Mouse (Mus musculus) heart, embryonic 11.5 days (tissue): Measurements from ENCODE around the gene Thsd7b. TPM values are rescaled to one million over a fixed set of nuclear protein-coding genes. Genes with fewer than 3 reads are reported as not detected.

Source experiments
- ATAC-seq: fragments of 200-750 bp; cut with Nextera tagmentation; replicated peaks from 2 replicates; pipeline ENCODE4 v1.8.0; 2017; ENCODE audit warnings: moderate library complexity; ENCODE audit not compliant: insufficient number of reproducible peaks, low FRiP score, low TSS enrichment
- H3K27ac ChIP-seq: fragments of 300-500 bp; sonication (generic); 2 replicates; pipeline ENCODE4 v1.5.1; 2014; ENCODE audit warnings: mild to moderate bottlenecking, low read depth, low read length
- H3K27me3 ChIP-seq: fragments of 300-500 bp; sonication (generic); 2 replicates; pipeline ENCODE4 v1.6.1; 2014; ENCODE audit warnings: mild to moderate bottlenecking, low read length, mixed read lengths; ENCODE audit not compliant: control insufficient read depth, insufficient read depth
- H3K36me3 ChIP-seq: fragments of 300-500 bp; sonication (generic); 2 replicates; pipeline ENCODE4 v1.6.1; 2014; ENCODE audit warnings: mild to moderate bottlenecking, low read length, moderate library complexity, mixed read lengths; ENCODE audit not compliant: control insufficient read depth, insufficient read depth
- H3K4me1 ChIP-seq: fragments of 300-500 bp; sonication (generic); 2 replicates; pipeline ENCODE4 v1.6.1; 2014; ENCODE audit warnings: low read length; ENCODE audit not compliant: control insufficient read depth, insufficient read depth
- H3K4me2 ChIP-seq: fragments of 300-500 bp; sonication (generic); 2 replicates; pipeline ENCODE4 v1.6.1; 2014; ENCODE audit warnings: mild to moderate bottlenecking, moderate library complexity
- H3K4me3 ChIP-seq: fragments of 300-500 bp; sonication (generic); 2 replicates; pipeline ENCODE4 v1.5.1; 2014; ENCODE audit warnings: low read depth, low read length
- H3K9ac ChIP-seq: fragments of 300-500 bp; sonication (generic); 2 replicates; pipeline ENCODE4 v1.6.1; 2014; ENCODE audit warnings: mild to moderate bottlenecking, low read depth, low read length, moderate library complexity
- H3K9me3 ChIP-seq: fragments of 300-500 bp; sonication (generic); replicated peaks from 2 replicates; pipeline ENCODE4 v1.6.1; 2016; ENCODE audit warnings: low read length; ENCODE audit not compliant: control insufficient read depth
- WGBS: fragments of 180-500 bp; shearing (Covaris S2); extraction: QIAGEN DNeasy Blood & Tissue Kit; methylation state at CpG from one replicate; pipeline ENCODE4 v1.1.7; 2014; ENCODE audit not compliant: insufficient replicate concordance; 5-methylcytosine and 5-hydroxymethylcytosine counted together
- polyA plus RNA-seq: library from polyadenylated mRNA; unstranded; fragments of >200 nt; fragmentation: Nextera tagmentation; extraction: Ambion mirVana; gene quantifications from 2 replicates; pipeline ENCODE4 v1.2.1, GENCODE M21; 2014

Gene Thsd7b
- polyA plus RNA-seq, 1 experiment from 2014 or later: 1.8 TPM

DNA sequence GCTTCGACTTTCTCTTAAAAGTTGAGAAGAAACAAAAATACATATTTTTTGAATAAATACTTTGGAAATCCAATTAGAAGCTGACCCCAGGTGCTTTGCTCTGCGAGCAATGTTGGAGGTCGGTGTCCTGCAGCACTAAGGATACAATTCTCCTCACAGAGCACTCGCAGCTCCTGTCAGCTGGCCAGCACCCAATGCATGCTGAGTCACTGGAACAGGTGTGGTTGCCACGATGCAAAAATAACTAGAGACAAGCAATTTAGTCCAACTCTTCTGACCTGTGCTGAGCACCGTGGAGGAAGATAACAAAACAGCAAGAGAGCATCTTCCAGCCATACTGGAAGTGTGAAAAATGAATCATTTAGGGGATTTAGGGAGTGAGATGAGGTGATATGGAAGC, 594.6 kb downstream of the Thsd7b start:
- 72% methylated on average over 6 of the region's 6 CpGs for WGBS
- Histone ChIP-seq H3K36me3 (no peaks in the 10 kb centered on the region), H3K27me3 (no peaks in the 10 kb centered on the region), H3K4me3 (no peak overlapping the region), H3K9me3 (no peaks in the 10 kb centered on the region), H3K4me2 (no peak overlapping the region), H3K27ac (no peak overlapping the region), H3K4me1 (no peaks in the 10 kb centered on the region), H3K9ac (no peak overlapping the region)
- no peak for ATAC-seq

DNA sequence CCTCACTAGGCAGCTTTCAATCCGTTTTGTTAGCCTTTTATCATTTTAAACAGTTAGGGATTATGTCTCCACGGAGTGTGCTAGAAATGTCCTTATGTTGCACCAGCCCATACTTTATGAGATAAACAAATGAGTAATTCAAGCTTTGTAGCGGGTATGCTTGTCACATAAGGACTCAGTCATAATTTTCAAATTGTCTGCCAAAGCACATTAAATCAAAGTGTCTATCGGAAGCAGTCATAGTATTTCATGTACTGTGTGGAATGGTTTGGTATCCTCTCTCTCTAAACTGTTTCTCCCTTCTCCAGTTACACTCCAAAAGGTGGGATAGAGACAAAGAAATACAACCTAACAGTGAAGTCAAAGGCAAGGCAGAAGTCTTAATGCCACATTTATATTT, 601.3 kb downstream of the Thsd7b start:
- 73% methylated on average over 4 of the region's 4 CpGs for whole genome bisulfite sequencing
- H3K36me3 ChIP-seq: no peaks in the 10 kb centered on the region
- no peak overlapping the region for H3K9ac ChIP-seq
- no peak for ATAC-seq
- no peaks in the 10 kb centered on the region for H3K27me3 ChIP-seq
- H3K27ac ChIP-seq: no peak overlapping the region
- no peaks in the 10 kb centered on the region for H3K4me1 ChIP-seq
- no peak overlapping the region for H3K4me2 ChIP-seq
- H3K4me3 ChIP-seq: no peak overlapping the region
- no peaks in the 10 kb centered on the region for H3K9me3 ChIP-seq

DNA sequence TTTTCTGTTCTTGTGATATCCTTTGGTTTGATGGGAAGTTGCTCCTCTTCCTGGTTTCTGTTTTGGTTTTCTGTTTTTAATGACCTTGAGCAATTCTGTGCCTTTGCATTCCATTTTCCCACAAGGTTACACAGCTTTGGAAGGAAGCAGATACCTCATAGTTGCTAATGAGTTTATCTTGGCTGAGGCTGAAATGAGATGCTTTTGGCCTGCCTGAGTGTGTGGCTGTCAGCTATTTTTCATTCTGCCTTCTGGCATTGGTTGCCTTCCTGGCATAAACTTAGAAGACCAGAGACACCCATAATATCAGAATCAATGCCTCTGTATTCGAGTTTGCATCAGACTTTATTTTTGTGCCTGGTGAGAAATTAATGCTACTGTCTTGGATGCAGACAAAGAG, 614.8 kb downstream of the Thsd7b start:
- Histone ChIP-seq H3K4me2 (no peak overlapping the region), H3K36me3 (no peaks in the 10 kb centered on the region), H3K9ac (no peak overlapping the region), H3K4me1 (no peaks in the 10 kb centered on the region), H3K9me3 (no peaks in the 10 kb centered on the region), H3K27me3 (no peaks in the 10 kb centered on the region), H3K4me3 (no peak overlapping the region), H3K27ac (no peak overlapping the region)
- WGBS: 54% methylated on average over 1 of the region's 1 CpGs
- ATAC-seq: no peak

DNA sequence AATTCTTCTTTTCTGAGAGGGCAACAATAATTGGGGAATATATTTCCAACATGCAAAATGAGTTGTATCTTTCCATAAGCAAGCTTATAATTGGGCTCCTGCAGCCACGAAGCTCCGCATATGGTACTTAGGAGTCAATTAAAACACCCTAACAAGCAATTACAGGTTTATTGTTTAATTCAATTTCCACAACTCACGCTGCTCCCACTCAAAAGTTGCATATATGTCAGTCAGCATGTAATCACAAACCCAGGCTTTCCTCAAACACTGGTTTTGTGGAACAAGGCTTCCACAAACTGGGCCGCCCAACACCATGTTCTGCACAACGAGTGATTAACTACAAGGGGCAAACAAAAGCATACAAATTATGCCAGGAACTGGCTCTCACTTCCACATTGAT, 625.0 kb downstream of the Thsd7b start:
- Histone ChIP-seq H3K4me1 (no peaks in the 10 kb centered on the region), H3K9me3 (no peaks in the 10 kb centered on the region), H3K36me3 (no peaks in the 10 kb centered on the region), H3K4me2 (no peak overlapping the region), H3K4me3 (no peak overlapping the region), H3K27me3 (no peaks in the 10 kb centered on the region), H3K27ac (no peak overlapping the region), H3K9ac (no peak overlapping the region)
- no peak for ATAC-seq
- 76% methylated on average over 5 of the region's 5 CpGs for WGBS

DNA sequence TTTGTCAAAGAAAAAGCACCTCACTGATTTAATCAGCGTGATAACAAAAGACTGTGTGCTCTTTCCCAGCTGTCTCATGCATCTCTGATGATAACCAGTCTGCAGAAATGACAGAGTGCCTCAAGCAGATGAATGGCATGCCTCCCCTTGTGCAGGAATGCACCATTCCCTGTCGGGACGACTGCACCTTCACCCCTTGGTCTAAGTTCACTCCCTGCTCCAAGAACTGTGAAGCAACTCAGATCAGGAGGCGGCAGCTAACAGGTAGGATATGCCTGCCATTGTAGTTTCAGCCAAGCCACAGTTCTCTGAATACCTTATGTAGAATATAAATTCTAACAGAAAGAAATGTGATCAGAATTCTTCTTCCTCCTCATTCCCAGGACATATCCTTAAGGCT, 642.4 kb downstream of the Thsd7b start:
- H3K4me1 ChIP-seq: no peaks in the 10 kb centered on the region
- whole genome bisulfite sequencing: 39% methylated on average over 4 of the region's 4 CpGs
- H3K9me3 ChIP-seq: no peaks in the 10 kb centered on the region
- no peak for ATAC-seq
- no peak overlapping the region for H3K4me2 ChIP-seq
- H3K27me3 ChIP-seq: no peaks in the 10 kb centered on the region
- no peak overlapping the region for H3K4me3 ChIP-seq
- H3K36me3 ChIP-seq: no peaks in the 10 kb centered on the region
- H3K9ac ChIP-seq: no peak overlapping the region
- no peak overlapping the region for H3K27ac ChIP-seq

DNA sequence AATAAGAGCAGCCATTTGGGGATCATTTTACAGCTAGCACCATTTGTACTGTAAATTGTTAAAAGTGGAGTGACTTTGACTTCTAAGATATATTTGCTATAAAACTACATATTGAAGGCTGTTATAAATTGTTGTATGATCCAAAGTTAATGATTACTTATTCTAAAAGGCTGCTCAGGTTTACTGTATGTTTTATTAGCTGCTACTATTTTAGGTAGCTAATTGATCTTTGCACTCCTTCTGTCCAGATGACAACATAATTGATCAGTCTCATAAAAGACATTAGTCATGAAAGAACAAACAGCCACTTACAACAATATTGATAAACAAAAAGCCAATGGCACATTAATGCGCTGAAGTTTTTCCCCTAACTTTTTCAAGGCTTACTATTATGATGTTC, 644.5 kb downstream of the Thsd7b start:
- 83% methylated on average over 1 of the region's 1 CpGs for WGBS
- Histone ChIP-seq H3K4me2 (no peak overlapping the region), H3K27me3 (no peaks in the 10 kb centered on the region), H3K4me1 (no peaks in the 10 kb centered on the region), H3K9ac (no peak overlapping the region), H3K27ac (no peak overlapping the region), H3K36me3 (no peaks in the 10 kb centered on the region), H3K9me3 (no peaks in the 10 kb centered on the region), H3K4me3 (no peak overlapping the region)
- ATAC-seq: no peak

GRCm38 (mm10) chr1:129919385-129919784, 646.3 kb downstream of the Thsd7b start:
- H3K27ac ChIP-seq: no peak overlapping the region
- H3K27me3 ChIP-seq: no peaks in the 10 kb centered on the region
- 50% methylated on average over 1 of the region's 1 CpGs for WGBS
- H3K9me3 ChIP-seq: no peaks in the 10 kb centered on the region
- H3K36me3 ChIP-seq: no peaks in the 10 kb centered on the region
- no peak for ATAC-seq
- H3K4me1 ChIP-seq: no peaks in the 10 kb centered on the region
- no peak overlapping the region for H3K4me2 ChIP-seq
- no peak overlapping the region for H3K9ac ChIP-seq
- no peak overlapping the region for H3K4me3 ChIP-seq

DNA sequence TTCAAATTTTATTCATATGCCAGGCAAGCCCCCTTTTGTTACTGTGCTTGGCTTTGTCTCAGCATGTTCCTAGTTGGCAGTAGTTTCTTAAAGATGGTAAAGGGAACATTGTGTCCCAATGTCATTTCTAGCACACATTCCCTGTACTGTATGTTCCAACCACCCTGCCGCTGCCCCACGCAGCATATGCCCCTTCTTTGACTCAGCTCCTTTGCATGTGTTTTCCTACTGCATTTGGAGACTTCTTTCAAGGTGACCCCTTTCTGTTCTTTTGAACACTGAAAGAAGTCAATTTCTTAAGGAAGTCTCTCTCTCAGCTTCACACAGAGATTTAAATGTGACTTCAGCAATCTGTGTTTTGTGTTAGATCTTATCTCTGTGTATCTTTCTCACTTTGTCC, 657.9 kb downstream of the Thsd7b start:
- Histone ChIP-seq H3K27ac (no peak overlapping the region), H3K4me3 (no peak overlapping the region), H3K4me2 (no peak overlapping the region), H3K27me3 (no peaks in the 10 kb centered on the region), H3K36me3 (no peaks in the 10 kb centered on the region), H3K4me1 (no peaks in the 10 kb centered on the region), H3K9me3 (no peaks in the 10 kb centered on the region), H3K9ac (no peak overlapping the region)
- no peak for ATAC-seq
- 90% methylated on average over 2 of the region's 2 CpGs for WGBS

- Histone ChIP-seq H3K9ac (no peak overlapping the region), H3K27me3 (no peaks in the 10 kb centered on the region), H3K4me3 (no peak overlapping the region), H3K4me2 (no peak overlapping the region), H3K36me3 (no peaks in the 10 kb centered on the region), H3K27ac (no peak overlapping the region), H3K9me3 (no peaks in the 10 kb centered on the region), H3K4me1 (no peaks in the 10 kb centered on the region)
- ATAC-seq: no peak
- 74% methylated on average over 9 of the region's 9 CpGs for WGBS
These were observed 670.0 kb downstream of the Thsd7b start for GRCm38 (mm10) chr1:129943116-129943515.
